Mouse (Mus musculus): ENCODE data around the gene Gm20498.

GRCm38 (mm10) chr12:81485311-81485710 is 47.4 kb downstream of the Gm20498 start:
- no peak for TF ChIP-seq MYOG (IDR thresholded peaks at IDR 0.05; ENCODE audit: control insufficient read depth in 1 of 3, insufficient read depth in 1 of 3, insufficient read length in 2 of 3, low read depth in 2 of 3)
- TF ChIP-seq POLR2A (IDR thresholded peaks at IDR 0.05; ENCODE audit: insufficient read length, low read depth), result no peak
- TF ChIP-seq MAX (IDR thresholded peaks at IDR 0.05; ENCODE audit: low read depth), result no peak
- TF ChIP-seq E2F4 (IDR thresholded peaks at IDR 0.05; ENCODE audit: insufficient read depth), result no peak
- no peak for TF ChIP-seq USF1 (IDR thresholded peaks at IDR 0.05; ENCODE audit: low read depth)
- no peak for TF ChIP-seq TCF12 (IDR thresholded peaks at IDR 0.05; ENCODE audit: insufficient read depth, poor library complexity, severe bottlenecking)
- no peak for TF ChIP-seq TCF3 (IDR thresholded peaks at IDR 0.05; ENCODE audit: insufficient read length, low read depth)
- TF ChIP-seq CEBPB (IDR thresholded peaks at IDR 0.05; ENCODE audit: insufficient read depth, poor library complexity, severe bottlenecking), result no peak
- TF ChIP-seq POLR2AphosphoS2 (IDR thresholded peaks at IDR 0.05; ENCODE audit: insufficient read length, low read depth), result no peak
- no peak for TF ChIP-seq MYOD1 (IDR thresholded peaks at IDR 0.05; ENCODE audit: control insufficient read depth in 1 of 3, insufficient read length in 2 of 3, low read depth in 2 of 3)
- no peak for TF ChIP-seq SRF (IDR thresholded peaks at IDR 0.05; ENCODE audit: control insufficient read depth, insufficient read length, low read depth)

Measured in myocyte (in vitro differentiated cells).